Mouse (Mus musculus): ENCODE results near the gene Platr17.

The Platr17 gene

GRCm38 (mm10) chr17:33919351-33920281 lies 14.7 kb downstream of the Platr17 start:
- DNase-seq (ENCODE audit: low read depth, low spot score): peak; percentile 73

- DNase-seq (ENCODE audit: low read depth, low spot score): no peak
Measured at GRCm38 (mm10) chr17:33920282-33921097, 15.6 kb downstream of the Platr17 start.

- no peak for DNase-seq (ENCODE audit: low read depth, low spot score)
Measured at GRCm38 (mm10) chr17:33921361-33921760, 16.4 kb downstream of the Platr17 start.

- no peak for DNase-seq (ENCODE audit: low read depth, low spot score)
Measured at GRCm38 (mm10) chr17:33924577-33925283, 19.8 kb downstream of the Platr17 start.

GRCm38 (mm10) chr17:33925406-33926116 lies 20.6 kb downstream of the Platr17 start:
- DNase-seq (ENCODE audit: low read depth, low spot score): no peak

- DNase-seq (ENCODE audit: low read depth, low spot score): no peak
Measured at GRCm38 (mm10) chr17:33926207-33926932, 21.4 kb downstream of the Platr17 start.

GRCm38 (mm10) chr17:33928251-33928947 lies 23.5 kb downstream of the Platr17 start:
- no peak for DNase-seq (ENCODE audit: low read depth, low spot score)

- DNase-seq (ENCODE audit: low read depth, low spot score): peak; percentile 82
Measured at GRCm38 (mm10) chr17:33929371-33930279, 24.7 kb downstream of the Platr17 start, which contains the start of gene Rgl2. Gene Rgl2, plus strand, starts transcription at chr17:33929543.

GRCm38 (mm10) chr17:33930280-33931158 lies 25.6 kb downstream of the Platr17 start:
- DNase-seq (ENCODE audit: low read depth, low spot score): no peak

- no peak for DNase-seq (ENCODE audit: low read depth, low spot score)
Measured at GRCm38 (mm10) chr17:33931159-33931866, 26.4 kb downstream of the Platr17 start.

GRCm38 (mm10) chr17:33931947-33932346 lies 27.0 kb downstream of the Platr17 start:
- no peak for DNase-seq (ENCODE audit: low read depth, low spot score)

- DNase-seq (ENCODE audit: low read depth, low spot score): no peak
Measured at GRCm38 (mm10) chr17:33932448-33932847, 27.5 kb downstream of the Platr17 start.

- no peak for DNase-seq (ENCODE audit: low read depth, low spot score)
Measured at GRCm38 (mm10) chr17:33932970-33933369, 28.0 kb downstream of the Platr17 start.

- no peak for DNase-seq (ENCODE audit: low read depth, low spot score)
Measured at GRCm38 (mm10) chr17:33935422-33936055, 30.6 kb downstream of the Platr17 start.

GRCm38 (mm10) chr17:33936993-33937392 lies 32.1 kb downstream of the Platr17 start:
- DNase-seq (ENCODE audit: low read depth, low spot score): no peak

GRCm38 (mm10) chr17:33938783-33939182 lies 33.8 kb downstream of the Platr17 start:
- DNase-seq (ENCODE audit: low read depth, low spot score): no peak
